Mouse (Mus musculus) gastrocnemius, postnatal 14 days (tissue): Measurements from ENCODE around the gene Tars. TPM values are rescaled to one million over a fixed set of nuclear protein-coding genes. Genes with fewer than 3 reads are reported as not detected.

Experiments
- DNase-seq: peaks from one replicate; pipeline ENCODE4 v3.0.0; 2021; ENCODE audit warnings: mixed read lengths
- intact Hi-C: fragments of 180-260 bp; cut with DNase I; formaldehyde crosslinking; loops from one replicate; pipeline ENCODE4 v1.15.1; 2025; ENCODE audit warnings: low total_unique reads
- total RNA-seq, 2 experiments: library from RNA; stranded (reverse); gene quantifications; 2 replicates each; pipeline ENCODE4 v1.2.3; 2021

Gene Tars
- total RNA-seq, 2 experiments from 2014 or later: 27.6 to 29.7 TPM

- DNase-seq: no peak
- intact Hi-C loops: no loop called here
Measured at GRCm38 (mm10) chr15:11370477-11371085, 28.9 kb downstream of the Tars start.

DNA sequence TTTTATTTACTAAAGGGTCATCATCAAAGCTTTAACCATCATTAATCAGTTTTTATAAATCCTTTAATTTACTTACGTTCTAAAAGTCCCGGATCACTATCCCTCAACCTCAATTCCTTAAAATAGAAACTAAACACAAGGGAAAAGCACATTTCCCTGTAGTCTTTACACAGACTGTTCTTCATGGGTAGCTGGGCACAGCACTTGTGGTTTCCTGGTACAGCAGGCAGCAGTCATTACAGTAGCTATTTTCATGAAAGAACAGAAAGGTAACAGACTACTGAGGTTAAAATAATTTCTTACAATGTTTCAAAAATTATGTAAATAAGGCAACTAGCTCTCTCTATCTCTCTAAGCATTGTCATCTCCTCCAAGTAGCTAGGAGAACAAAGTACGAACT, 29.9 kb downstream of the Tars start:
- intact Hi-C loops: no loop called here
- no peak for DNase-seq

GRCm38 (mm10) chr15:11364795-11365194, 34.7 kb downstream of the Tars start:
- intact Hi-C loops: no loop called here
- peak; percentile 40 for DNase-seq

DNA sequence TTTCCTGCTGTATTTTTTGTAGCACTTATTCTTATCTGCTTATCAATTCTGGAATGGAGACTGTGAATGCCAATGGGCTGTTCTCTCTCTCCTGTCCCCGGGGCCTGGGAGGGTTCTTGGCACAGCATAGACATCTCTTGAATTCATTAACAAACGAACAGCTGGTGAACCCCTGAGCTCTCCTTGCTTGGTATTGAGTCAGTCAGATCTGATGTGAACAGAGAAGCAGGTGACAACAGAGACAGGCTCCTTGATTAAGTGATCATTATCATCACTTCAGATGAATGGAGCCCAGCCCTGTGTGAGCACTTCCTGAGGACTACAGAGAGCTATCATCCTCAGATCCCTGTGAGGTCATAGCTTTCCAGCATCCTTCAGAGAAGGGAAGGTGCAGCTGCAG, 35.4 kb downstream of the Tars start:
- no peak for DNase-seq
- intact Hi-C loops: no loop called here

DNA sequence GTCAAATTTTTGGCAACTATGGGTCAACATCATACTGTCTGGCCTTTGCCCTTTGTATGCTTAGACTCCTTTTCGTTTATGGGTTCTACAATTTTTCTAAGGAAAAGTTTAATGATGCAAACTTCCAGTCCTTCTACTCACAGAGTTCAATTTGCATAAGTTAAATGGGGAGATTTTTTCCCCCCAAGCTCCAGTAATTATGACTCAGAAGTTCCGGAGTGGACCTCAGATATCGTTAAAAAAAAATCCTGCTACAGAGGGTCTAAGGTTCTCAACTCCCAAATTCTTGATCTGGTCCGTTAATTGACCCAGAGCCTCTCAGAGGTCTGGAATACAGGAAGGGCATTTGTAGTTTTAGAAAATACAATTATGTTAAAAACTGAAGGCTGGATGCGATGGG, 37.6 kb downstream of the Tars start:
- no peak for DNase-seq
- intact Hi-C loops: no loop called here

DNA sequence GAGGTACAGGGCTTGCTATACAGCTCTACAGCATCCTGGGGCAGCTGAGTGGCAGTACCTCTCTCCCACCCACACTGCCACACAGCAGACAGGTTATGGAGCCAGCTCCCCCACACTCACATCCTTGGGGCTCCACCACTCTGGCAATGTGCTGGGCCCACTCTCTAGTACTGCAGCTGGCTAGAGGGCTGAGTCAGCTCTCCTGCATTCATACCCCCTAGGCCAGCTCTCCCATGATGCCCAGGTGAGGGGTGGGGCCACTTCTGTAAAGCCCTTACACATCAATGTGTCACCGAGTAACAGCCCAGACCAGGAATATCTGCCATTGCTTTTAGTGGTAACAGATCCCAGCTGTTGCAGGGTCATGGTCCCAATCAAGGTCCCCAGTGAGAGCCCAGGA, 38.6 kb downstream of the Tars start:
- no peak for DNase-seq
- intact Hi-C loops: no loop called here

- DNase-seq: no peak
- intact Hi-C loops: no loop called here
Measured at GRCm38 (mm10) chr15:11357501-11357900, 42.0 kb downstream of the Tars start.

- no peak for DNase-seq
- intact Hi-C loops: no loop called here
Measured at GRCm38 (mm10) chr15:11355865-11356264, 43.6 kb downstream of the Tars start.

DNA sequence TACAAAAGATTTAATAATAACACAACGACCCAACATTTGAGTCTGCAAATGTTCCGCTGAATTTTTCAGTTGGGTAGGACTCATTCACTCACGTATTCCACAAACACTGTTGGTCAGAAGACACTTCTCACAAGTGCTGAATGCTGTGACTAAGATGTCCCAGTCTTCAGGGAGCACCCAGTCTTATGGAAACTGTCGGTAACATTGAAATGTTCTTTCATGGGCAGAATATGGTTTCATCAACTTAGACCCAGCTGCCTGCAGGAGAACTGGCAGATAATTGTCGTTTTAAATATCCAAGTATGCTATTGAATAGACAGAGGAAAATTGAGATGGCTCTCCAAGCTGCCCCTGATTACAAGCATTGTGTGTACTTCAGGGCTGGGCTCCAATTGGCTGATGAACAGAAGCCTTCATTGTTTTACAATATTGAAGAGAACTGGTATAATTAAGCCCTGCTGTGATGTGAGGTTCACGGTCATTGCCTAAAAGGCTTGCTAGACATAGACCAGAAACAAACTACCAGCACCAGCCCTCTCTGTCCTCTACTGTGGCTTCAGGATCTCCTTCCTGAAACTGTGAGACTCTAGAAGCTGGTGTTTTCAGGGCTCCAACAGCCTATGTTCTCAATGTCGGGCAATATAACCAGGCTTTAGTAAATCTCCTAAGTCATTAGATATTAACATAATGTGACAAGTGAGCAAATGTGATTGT, 59.8 kb downstream of the Tars start:
- intact Hi-C loops: no loop called here
- no peak for DNase-seq
